Mouse (Mus musculus): Measurements from ENCODE around the gene Cr1l.

Cr1l gene

DNA sequence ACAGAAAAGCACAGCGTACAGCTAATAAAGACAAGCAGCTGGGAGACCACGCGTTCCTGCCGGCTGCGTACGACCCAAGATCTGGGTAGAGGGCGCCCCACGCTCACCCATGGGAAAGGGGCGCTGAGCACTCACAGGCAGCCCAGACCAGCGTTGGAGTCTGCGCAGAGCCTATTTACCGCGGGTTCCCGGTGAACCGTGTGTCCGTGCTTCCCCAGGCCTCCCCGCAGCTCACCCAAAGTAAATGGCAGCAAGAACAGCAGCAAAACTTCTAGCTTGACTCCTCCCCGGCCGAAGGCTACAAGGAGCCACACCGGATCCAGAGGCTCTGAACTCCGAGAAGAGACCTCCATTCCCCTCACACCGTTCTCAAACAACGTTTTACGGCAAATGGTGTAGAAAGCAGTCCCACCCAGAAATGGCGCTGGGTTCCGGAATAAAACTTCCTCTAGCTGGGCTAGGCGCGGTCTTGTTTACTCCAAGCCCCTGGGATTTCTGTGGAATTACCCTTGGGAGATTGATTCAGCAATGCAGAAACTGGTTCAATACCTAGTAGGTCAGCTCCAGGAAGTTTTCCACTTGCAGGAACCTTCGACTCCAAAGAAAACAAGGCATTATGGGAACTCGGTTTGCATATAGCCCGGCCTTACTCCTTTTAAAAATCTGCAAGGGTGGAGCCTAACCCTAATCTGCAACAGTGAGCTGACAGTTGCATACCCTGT is at the start of gene Cr1l:
Gene Cr1l, minus strand, starts transcription at position 634 of the 722 bp plus-strand sequence.
- peak; percentile 96 for ATAC-seq (ENCODE audit: insufficient number of reproducible peaks, low FRiP score, low TSS enrichment)

DNA sequence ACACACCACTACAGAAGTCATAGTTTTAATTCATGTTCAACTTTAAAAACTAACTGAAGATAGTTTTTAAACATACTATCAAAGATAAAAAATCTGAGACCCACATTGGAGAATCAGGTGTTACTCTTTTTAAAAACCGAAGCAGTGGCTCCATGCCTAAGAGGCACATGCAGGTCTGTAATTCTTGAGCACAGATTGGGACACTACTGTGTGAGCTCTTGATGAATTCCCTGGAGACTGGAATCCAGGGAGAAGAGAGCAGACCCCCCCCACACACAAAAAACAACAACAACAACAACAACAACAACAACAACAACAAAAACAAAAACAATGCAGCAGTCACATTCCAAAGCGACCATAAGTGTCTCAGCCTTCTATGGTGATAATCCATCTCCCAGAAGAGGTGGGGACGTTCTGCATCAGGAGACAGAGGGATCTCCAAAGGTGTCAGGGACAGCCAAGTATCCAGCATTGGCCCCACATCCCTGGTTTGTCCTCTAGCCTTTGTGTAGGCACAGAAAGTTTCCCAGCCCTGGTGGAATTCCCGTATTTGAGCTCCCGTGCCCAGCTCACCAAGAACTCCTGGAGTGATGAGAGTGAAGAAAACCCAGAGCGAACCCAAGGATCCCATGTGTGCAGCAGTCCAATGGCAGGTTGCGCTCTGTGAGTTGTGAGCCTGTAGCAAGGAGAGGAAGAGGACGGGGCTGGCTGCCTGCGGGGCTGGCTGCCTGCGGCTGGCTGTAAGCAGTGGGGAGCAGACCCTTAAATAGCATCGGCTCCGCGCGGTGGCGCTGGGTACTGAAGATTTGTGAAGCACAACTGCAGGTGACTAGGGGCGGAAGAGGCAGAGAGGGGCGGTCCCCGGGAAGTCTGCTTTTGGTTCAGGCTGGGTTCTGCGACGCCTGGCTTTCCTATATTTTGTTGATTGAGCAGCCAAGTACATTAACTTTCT is 44.9 kb upstream of the Cr1l start, which contains the start of gene Cr2:
Gene Cr2, minus strand, starts transcription at position 737 of the 952 bp plus-strand sequence.
- ATAC-seq (ENCODE audit: insufficient number of reproducible peaks, low FRiP score, low TSS enrichment): peak; percentile 40; the same call in 1 of the 2 replicates

DNA sequence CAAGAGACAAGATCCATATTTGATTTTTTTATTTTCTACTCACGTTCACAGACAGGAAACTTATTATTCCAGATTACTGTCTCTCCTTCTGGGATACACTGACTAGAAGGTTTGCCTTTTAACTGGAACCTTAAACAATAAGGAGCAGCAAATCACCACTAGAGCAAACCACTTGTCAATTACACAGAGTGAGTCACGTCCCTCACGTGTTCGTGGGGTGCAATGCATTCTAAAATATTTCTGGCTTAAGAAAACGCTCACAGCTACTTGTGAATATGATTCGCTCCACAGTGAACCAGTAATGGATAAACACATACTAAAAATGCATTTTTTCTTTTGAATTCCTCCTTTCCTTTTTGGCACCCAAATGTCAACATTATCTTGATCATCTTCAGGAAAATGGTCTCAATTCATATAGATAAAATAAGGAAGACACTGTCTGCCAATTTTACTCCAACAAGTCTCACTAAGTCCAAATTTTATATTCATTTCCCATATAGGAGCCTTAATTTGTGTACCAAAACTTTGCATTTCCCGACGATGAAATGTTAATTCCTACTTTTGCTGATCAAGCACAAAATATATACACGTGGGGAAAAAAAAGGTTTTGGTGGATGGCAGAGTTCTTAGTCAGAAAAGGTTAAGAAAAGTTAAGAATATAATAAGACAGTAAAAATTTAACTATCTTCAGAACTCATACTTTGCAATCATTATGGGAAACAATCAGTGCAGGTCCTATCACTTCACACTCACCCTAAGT is 33.8 kb upstream of the Cr1l start:
- ATAC-seq (ENCODE audit: insufficient number of reproducible peaks, low FRiP score, low TSS enrichment): no peak

DNA sequence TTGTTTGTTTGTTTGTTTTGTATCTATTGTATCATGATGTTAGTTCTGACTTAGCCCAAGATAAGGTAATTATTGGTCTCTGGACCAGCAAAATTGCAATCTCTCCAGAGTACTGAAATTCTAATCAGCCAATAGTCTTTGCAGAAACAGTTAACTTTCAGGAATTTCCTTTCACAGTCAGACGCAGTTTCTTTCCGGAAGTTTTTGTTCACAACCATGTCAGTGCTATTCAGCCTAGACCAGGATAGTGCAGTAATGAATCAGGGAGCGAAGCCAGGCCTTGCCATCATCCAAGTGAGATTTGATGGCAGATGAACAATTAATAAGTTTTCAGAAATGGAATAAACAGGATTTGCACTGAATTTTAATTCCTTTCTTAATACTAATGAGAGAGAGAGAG is 684 bp upstream of the Cr1l start:
- no peak for ATAC-seq (ENCODE audit: insufficient number of reproducible peaks, low FRiP score, low TSS enrichment)

DNA sequence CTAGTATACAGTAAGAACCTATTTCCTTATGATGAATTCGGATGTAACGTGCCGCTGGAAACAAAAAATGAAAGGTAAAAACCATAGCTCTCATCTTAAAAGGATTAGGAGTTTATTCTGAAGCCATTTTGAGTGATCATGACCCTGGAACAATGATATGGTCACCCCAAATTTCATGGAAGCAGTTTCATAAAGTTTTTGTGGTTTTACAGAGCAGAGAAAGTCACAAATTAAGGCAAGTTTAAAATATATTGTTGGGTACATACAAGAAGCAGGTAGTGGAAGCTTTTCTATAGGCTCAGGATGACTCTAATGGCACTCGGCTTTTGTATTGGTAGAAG is 259 bp upstream of the Cr1l start:
- no peak for ATAC-seq (ENCODE audit: insufficient number of reproducible peaks, low FRiP score, low TSS enrichment)

DNA sequence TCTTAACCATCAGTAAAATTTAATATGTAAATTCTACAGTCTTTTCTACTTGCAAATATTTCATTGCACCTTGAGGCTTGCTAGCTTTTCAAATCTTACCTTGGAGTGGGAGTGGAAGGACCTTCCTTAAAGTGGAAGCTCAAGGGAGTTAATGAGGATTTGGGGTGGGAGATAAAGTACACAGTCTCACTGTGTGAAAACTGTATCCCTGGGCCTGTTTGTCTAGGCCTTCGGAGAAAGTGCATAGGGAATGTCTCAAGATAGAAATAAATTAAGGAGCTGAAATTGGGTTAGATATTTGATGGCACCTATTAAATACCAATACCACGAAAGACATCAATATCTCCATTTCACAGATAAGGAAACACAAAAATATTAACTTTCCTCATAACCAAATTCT is 907 bp downstream of the Cr1l start:
- ATAC-seq (ENCODE audit: insufficient number of reproducible peaks, low FRiP score, low TSS enrichment): no peak

DNA sequence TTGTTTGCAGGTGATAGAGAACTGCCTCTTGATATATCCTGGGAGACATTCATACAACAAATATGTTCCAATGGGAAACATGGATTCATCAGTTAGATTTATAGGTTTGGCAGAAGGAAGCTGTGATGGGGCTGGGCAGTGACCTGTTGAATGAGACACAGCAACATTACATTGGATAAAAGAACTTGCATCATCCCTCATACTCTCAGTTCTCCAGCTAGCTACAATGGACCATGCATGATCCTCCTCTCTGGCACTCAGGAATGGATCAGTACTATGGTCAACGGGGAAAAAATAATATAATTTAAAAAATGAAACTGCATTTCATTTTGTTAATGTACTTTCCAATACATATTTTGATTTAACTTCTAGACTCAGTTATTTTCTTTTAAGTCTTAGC is 1.5 kb downstream of the Cr1l start:
- no peak for ATAC-seq (ENCODE audit: insufficient number of reproducible peaks, low FRiP score, low TSS enrichment)

DNA sequence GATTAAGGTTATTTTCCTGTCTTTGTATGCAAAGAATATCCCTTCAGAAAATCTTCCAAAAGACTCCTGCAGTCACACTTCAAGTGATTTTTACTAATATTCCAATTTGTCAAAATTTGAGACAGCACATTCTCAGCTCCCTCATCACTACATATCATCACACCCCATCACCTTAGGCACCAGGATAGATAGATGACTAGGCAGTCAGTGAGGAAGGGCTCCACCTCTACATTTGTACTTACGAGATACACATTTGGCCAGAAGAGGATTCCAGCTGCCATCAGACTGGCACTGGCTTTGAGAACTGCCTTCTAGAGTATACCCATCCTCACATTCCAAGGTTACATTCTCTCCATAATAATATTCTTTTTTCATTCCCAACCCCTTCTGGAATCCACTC is 17.0 kb downstream of the Cr1l start:
- ATAC-seq (ENCODE audit: insufficient number of reproducible peaks, low FRiP score, low TSS enrichment): no peak

DNA sequence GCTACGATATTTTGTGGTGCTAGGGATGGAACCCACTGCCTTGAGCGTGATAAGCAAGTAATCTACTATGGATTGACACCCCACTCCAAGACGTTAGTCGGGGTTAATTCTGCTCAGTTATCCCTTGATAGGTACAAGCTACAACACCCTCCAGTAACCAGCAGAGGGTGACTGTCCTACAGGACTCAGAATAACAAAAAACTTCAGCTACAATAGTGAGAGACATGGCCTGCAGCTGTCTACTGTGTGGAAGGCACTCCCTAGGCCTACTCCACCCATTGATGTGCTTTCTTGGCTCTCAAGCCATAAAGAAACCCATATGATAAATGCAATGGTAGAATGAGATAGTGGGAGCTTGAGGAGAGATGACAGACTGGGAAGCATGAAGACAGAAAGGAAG is 17.8 kb downstream of the Cr1l start:
- ATAC-seq (ENCODE audit: insufficient number of reproducible peaks, low FRiP score, low TSS enrichment): no peak

DNA sequence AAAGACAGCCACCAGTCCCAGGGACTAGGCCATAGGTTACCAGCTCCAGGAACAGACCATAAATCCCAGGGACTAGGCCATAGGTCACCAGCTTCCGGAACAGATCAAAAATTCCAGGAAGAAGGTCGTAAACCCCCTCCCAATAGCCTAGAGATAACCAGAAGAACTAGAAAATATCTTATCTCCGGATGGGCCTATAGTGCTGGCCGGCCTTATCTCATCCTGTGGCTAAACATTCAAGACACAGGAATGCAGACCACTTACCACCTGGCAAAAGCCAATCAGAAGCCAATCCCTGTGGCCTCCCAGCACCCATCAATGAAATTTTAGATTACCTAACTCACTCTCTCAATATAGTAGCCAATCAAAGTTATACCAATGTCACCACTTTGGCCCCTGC is 30.7 kb downstream of the Cr1l start:
- no peak for ATAC-seq (ENCODE audit: insufficient number of reproducible peaks, low FRiP score, low TSS enrichment)

DNA sequence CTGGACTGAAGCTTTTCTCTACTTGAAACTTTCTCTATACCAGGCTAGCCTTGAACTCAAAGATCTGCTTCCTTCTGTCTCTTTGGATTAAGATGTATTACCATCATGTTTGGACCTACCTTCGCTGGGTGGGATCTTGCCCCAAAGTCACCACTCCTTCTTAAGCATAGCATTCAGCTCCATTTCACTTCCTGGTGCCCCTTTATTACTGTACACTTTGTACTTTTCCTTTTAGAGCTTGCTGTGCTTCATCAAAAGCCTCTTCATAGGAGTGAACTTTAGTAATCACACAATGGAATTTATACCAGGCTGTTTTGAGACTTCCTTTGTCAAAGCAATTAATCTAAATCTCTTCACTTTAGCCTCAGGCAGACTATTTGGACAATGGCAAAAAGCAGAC is 33.4 kb downstream of the Cr1l start:
- ATAC-seq (ENCODE audit: insufficient number of reproducible peaks, low FRiP score, low TSS enrichment): no peak

DNA sequence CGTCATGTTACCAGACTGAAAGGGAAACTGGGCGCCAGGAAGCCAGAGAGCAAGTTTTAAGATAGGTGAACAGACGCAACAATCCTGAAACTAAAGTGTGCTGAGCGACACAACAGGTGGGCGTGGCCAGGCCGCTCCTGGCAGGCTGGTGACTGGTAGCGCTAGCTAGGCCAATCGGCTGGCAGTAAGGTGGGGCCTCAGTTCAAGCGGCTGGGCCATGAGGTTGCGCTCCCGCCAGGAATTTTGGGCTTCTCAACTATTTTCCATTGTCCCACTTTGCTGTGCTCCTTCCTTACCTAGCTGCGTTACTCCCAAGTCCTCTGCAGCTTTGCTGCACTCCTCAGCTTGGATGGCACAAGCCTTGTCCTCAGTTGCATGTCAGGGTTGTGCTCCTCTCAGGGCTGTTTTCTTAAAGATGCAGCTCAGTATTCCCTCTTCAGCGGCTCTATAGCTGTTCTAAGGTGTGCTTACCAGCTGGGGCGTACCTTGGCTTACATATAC is 39.1 kb downstream of the Cr1l start, which contains the start of gene Cd46:
Gene Cd46, minus strand, starts transcription at position 30 of the 501 bp plus-strand sequence.
- peak; percentile 56; the same call in 1 of the 2 replicates for ATAC-seq (ENCODE audit: insufficient number of reproducible peaks, low FRiP score, low TSS enrichment)

DNA sequence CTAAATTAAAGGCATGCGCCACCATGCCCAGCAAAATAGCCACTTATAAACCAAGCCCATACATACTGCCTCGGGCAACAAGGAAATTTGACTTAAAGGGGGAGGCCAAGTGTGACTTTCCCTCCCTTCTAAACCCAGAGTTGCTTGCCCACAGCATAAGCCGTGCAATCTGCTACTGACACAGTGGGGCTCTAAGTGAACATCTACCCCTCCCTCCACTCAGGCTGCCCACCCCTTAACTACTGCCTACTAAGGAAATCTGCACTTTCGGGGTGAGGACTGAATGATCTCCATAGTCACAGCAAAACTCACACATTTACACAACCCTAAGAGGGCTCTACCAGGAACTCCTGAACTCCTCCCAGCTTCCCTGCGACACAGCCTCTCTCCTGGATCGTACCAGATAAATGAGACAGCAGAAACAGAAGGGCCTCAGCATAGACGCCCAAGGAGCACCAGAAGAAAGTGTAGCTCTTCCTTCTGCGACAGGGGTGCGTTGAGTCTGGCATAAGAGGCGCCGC is 39.6 kb downstream of the Cr1l start:
- ATAC-seq (ENCODE audit: insufficient number of reproducible peaks, low FRiP score, low TSS enrichment): peak; percentile 31; the same call in 1 of the 2 replicates

DNA sequence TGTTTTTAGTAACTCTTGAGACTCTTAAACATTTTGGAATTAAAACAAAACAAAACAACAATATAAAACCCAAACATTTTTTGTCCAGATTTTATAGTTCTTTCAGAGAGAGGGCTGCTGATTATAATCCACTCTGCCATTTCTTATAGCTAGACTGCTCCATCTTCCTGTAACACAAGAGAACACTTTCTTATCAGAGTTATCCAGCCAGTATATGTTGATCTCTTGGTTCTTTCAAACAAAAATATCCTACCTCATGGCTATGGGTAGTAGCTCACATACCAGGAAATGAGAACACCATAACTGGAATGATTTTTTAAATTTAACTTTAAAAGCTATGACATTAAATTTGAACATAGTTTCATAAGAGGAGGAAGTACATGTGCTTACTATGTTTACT is 49.2 kb downstream of the Cr1l start:
- no peak for ATAC-seq (ENCODE audit: insufficient number of reproducible peaks, low FRiP score, low TSS enrichment)

All from cerebellum, adult (tissue).